Mouse (Mus musculus) lung, postnatal 0 days (tissue): Measurements from ENCODE around the gene Tarbp2.

Experiments
- CTCF ChIP-seq: IDR thresholded peaks from 2 replicates; pipeline ENCODE4 v1.5.1; 2016; ENCODE audit warnings: antibody characterized with exemption, mild to moderate bottlenecking
- EP300 ChIP-seq: IDR thresholded peaks from 2 replicates; pipeline ENCODE4 v1.6.1; 2016; ENCODE audit warnings: antibody characterized with exemption, mild to moderate bottlenecking, control low read depth

DNA sequence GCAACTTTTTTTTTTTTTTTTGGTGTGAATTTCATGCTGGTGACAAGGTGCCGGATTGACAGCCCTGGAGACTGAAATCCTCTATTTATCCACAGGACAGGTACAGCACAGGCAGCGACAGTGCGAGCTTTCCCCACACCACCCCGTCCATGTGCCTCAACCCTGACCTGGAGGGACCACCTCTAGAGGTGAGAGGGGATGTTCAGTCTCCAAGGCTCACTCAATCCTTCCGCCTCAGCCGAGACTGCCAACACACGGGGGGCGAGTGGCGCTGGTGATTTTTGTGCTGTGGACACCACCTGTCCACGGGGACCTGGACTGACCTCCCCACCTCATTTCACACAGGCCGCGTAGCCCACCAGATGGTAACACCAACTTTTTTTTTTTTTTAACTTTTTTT, 32.1 kb upstream of the Tarbp2 start:
- TF ChIP-seq EP300 (no peak), CTCF (no peak)
